Mouse (Mus musculus) adrenal gland, postnatal 14 days (tissue): ENCODE results near the gene Qrsl1. TPM values are rescaled to one million over a fixed set of nuclear protein-coding genes. Genes with fewer than 3 reads are reported as not detected.
A peak's percentile ranks its signal among the peaks of the same experiment; 100 is the strongest.

Experiments
- DNase-seq: peaks from one replicate; pipeline ENCODE4 v3.0.0; 2021; ENCODE audit warnings: mixed read lengths
- total RNA-seq: library from RNA; stranded (reverse); gene quantifications from 2 replicates; pipeline ENCODE4 v1.2.3, GENCODE M21; 2021

The Qrsl1 gene
- total RNA-seq, 1 experiment from 2014 or later: 14.0 TPM

DNA sequence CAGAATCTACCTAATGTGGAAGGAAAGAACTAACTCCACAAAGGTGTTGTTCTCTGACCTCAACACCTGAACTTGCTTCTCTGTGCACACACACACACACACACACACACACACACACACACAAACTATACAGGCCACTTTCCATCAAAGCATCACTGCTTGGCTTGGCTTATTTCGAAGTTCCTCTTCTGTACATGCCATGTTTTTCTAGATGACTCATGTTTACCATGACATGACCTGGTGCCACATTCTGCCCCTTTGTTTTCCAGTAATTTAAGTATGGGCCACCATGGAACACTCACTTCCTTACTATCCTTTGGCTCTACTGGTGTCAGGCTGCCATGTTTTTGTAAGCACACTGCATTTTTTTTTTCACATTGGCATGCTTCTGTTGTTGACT lies 30.1 kb downstream of the Qrsl1 start:
- no peak for DNase-seq

DNA sequence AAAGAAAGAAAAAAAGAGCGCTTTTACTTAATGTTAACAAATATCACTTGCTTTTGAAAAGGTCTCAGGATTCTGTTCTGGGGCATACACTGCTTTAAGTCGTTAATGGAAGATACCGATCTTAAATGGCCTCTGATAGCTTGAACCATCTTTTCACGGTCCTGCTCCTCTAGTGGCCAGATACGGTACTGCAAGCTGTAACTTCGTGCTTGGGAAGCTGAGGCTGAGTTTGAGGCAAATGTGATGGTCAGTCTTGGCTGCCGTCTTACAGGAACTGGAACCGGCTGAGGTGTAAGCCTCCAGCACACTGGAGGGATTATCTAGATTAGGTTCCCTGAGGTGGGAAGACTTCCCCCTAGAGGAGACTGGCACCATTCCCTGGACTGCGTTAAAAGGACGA lies 30.8 kb downstream of the Qrsl1 start:
- DNase-seq: peak; percentile 20

DNA sequence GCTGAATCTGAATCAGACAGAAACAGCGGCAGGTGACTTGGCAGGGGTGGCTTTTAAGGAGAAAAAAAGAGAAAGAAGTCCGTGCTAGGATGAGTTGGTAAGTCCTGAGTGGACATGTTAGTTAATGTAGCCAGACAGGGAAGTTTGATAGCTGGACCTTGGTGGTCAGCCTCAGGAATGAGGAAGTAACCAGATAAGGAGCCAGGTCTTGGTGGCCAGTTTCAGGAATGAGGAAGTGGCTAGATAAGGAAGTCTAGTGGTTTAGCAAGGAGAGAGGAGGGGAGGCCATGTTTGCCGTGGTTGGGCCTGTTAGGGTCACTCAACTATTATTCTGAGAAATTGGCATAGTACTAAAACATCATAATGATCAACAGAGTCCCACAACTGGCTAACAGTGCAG lies 45.2 kb downstream of the Qrsl1 start:
- DNase-seq: no peak

DNA sequence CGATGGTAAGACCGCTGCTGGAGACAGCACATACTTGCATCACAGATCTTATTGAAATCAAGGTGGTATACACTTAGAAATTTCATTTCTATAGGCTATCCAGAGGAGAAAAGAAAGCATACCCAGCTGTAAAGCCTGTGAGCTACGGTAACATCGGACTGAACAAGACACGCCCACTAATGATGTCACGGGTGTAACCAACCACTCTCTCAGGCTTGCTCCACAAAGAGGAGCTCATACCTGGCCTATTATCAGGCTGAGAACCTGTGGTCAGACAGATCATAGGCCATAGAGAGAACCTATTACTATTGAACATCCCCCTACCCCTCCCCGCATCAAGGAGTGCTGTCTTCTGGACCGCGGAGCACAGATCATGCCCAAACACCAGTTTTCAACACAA lies 45.6 kb downstream of the Qrsl1 start:
- no peak for DNase-seq

DNA sequence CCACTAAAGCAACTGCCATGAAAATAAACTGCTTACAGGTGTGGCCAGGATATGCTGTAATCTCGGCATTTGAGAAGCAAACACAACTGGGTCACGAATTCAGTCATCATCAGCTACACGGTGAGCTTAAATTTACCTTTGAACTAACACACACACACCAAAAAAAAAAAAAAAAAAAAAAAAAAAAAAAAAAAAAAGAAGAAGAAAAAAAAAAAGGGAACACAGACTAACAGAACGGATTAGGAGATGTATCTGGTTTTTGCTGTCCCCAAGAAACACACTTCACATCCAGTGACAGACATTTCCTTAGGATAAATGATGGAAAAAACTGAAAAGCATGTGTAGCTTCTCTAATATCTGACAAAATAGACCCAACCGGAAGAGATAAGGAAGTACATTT lies 49.6 kb downstream of the Qrsl1 start:
- DNase-seq: no peak

DNA sequence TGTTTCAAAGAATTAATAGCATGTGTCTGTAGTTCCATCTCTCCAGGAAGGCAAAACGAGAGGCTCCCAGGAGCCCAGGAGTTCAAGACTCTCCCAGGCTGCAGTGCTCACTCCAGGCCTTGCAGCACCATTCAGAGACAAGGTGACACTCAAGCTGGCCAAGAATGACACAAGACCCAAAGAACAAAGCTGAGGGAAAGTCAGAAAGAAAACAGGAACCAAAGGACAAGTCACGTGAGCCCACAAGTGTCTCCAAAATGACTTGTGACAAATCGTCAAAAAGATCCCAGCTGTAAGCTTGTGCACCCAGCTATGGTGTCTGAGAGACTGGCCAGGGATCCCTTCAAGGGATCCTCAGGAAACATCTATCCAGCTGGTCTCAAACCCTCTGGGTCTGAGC lies 52.1 kb downstream of the Qrsl1 start:
- DNase-seq: no peak

DNA sequence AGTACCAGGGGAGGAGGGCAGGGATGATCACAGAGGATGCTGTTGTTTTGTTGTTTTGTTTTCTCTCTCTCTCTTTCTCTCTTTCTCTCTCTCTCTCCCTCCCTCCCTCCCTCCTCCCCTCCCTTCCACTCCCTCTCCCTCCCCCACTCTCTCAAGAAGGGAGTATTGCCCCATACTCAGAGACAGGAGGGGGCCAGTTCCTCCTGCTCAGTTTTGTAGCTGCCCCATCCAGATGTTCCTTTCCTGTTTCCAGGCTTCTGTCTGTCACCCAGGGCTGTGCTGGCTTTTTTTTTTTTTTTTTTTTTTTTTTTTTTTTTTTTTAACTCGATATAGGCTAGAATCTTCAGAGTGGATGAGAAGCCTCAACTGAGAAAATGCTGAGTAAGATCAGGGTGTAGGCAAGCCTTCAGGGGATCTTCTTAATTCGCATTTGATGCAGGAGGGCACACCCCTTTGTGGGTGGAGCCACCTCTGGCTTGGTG lies 55.4 kb downstream of the Qrsl1 start:
- no peak for DNase-seq

DNA sequence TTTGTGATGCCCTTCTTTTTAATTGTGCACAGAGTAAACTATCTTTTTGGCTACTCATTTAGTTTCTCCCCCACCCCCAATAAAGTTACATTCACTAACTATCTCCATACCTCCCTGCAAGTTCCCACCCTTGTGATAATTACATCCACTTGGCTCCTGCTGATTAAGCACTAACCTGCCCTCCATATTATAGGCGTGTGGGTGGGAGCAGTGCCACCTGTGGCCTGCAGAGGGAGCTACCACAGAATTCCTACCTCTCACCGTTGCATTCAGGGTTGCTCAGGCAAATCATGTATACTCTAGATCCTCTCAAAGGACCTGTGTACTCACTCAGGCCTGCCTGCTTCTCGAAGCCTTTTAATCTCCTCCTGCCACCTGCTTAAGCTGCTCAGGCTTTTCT lies 56.1 kb downstream of the Qrsl1 start:
- DNase-seq: no peak

DNA sequence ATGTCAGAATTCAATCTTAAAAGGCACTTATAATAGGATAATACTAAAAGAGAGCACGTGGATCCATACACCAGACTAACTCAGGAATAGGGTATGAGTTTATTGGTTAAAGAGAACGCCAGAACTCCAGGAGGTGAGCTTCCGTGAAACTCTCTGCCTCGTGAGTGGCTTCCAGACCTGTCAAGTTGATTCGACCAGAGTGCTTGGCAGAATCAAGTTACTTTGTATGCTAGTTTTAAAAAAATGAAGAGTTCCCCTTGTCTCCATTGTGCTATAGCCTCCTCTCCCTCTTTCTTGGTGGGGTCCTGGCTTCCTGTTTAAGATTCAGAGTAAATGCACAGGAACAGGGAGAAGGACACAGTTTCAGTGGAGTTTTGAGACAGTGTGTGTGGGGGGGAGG lies 60.1 kb downstream of the Qrsl1 start:
- no peak for DNase-seq

DNA sequence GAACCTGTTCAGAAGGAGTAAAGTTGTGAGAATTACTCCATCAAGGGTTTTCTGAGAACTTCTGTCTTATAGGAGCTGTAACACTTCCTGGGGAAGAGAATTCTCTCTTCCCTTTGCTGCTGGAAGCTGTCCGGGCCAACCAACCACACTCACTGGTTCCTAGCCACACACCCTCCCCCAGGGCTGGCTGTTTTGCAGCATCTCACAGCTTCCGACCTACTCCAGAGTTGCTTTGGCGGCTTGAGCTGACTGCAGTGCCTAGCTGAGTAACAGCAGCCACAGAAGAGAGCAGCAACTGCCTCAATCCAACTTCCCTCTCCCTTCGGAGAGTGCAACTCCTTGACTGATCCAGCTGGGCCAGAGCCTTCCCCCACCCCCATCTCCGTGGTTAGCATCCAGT lies 68.7 kb downstream of the Qrsl1 start:
- no peak for DNase-seq

DNA sequence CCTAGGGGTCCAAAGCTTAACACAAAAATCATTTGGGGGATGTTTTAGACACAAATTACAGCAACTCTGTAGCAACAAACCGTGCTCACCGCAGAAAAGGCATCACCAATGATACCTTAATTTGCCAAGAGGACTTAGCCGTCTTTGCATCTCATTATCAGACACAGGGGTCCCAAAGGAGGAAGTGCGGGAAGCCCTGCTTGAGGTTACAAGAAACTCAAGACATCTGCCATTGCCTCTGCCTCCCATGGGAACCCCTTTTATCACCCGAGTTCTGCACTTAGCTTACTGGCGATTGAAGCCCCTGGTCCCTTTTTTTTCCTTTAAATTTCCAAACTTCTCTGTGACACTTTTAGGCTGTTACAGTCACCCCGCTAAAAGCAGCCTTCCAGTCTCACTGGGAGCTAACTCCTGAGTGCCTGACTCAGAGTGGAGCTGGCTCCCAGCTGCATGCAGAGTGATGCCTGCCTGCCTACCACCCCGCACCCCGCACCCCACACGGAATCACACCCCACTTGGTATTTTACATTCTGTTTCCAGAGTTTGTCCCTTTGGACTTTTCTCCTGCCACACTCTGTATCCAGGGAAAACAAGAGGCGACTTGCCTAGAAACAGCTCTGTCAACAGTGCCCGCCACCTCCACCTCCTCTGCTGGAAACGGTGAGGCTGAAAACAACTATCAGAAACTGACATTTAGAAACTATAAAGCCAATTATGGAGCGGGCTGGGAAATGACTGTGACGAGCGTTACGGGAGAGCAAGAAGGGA lies 71.1 kb downstream of the Qrsl1 start:
- no peak for DNase-seq

DNA sequence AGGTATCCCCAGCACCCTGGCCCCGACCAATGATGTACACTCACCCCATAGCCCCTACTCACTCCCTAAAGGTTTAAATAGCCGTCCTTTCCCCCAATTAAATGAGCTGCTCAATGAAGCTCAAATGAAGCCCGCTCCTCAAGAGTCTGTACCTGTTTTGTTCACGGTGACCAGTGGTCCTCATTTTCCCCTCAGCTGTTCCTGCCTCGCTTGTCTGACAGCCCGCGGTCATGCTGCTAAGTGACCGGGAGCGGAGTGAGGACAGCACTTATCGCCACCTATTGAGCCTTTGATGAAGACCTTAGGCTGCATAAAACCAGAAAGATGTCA lies 72.9 kb downstream of the Qrsl1 start:
- no peak for DNase-seq

DNA sequence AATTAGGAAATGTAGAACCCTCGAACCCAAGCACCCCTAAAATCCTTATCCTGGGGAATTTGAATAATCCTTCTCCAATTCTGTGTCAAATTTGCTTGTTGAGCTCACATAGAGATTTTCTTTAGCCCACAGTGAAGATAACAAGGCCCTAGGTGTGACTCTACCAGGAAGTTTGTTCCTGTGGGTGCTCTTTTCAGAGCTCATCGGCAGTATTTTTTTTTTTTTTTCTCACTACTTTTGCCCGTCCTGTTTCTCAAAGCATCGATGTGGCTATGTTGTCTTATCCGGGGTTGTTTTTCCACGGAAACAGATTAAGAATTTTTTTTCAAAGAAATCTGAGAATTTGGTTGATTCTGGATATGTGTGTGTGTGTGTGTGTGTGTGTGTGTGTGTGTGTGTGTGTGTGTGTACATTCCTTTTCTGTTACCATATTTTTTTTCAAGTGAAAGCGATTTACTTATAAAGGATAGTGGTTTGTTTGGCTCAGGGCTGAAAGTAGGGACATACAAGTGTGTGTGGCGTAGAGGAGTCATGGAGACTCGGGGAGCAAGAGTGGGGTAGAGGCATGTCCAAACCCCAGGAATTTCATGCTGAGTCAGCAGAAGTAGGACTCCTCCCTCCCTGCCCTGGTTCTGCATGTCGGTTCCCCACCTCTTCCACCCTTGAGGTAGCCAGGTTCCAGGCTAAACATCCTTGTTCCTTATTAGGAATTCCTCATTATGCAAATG lies 73.4 kb downstream of the Qrsl1 start:
- DNase-seq: no peak

DNA sequence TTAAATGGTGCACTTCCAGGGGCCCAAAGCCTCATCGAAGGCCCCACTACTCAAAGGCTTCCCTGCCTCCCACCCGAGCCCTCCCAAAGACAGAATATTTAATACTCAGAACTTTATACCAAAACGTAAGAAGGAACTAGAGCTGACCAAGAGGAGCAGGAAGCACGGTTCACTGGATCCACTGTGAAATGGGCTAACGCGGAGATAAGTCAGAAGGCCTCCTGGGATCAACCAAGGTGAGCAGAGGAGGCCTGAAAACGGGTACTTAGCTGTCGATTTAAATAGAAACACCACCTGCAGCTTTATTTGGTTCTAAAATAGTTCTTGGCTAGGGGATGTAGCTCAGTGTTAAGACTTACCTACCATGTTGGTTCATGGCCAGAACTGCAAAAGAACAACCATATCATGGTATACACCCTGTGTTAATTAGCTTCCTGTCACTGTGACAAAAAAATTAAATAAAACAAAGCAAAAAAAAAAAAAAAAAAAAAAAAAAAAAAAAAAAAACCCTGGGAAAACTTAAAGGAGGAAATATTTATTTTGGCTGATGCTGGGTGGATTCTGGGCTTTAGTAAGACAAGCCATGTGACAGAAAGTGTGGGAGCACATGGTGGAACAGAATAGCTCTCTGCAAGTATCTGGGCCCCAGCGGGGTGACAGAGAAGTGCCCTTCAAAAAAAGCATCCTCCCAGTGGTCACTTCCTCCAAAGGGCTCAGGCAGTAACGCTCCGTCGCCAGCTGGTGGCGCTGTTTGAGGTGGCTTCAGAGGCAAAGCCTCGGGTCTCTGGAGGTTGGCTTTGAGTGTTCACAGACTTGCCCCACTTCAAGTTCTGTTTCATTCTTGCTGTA lies 74.5 kb downstream of the Qrsl1 start:
- DNase-seq: no peak

DNA sequence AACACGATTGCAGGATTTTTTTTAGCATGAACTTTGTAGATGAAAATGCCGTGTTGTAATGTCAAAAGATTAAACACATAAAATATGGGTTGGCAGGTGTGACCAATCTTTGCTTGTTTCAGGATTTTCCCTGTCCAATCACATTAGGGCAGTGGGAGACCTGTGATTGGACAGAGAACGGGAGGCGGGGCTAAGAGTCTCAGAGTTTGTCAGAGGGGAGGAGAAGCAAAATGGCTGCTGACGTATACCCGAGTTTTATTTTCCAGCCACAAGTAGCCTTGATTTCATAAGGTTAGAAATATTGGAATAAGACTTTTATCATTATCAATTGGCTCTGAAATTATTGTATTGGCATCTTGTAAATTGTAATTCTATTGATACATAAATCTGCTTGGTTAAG lies 75.8 kb downstream of the Qrsl1 start:
- no peak for DNase-seq

DNA sequence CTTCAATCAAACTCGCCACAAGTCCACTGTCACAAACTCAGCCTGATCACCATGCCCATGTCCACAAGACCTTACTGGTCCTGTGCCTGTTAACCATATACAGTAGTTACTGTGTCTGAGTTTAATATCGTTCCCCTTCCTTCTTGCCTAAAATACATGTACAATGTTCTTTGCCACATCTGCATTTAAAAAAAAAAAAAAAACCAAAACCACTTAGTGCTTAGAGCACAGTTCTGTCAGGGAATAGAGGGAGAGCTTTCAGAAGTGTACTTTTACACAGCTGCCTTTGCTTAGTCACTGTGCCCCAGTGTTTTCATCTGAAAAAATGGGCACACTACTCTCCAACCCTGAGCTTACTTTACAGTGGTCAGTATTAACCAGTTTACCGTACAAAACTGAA lies 76.8 kb downstream of the Qrsl1 start:
- no peak for DNase-seq

Other genes starting within 250 kb of the Qrsl1 start
- 27.2 and 31.6 TPM in 2 replicates for gene Rtn4ip1, start 62 bp upstream of the Qrsl1 start, total RNA-seq
- gene Crybg1, start 247.1 kb upstream of the Qrsl1 start, total RNA-seq: 3.8 and 4.0 TPM in 2 replicates